Mouse (Mus musculus) heart, embryonic 10.5 days (tissue): ENCODE data around the gene Irx6. TPM values are rescaled to one million over a fixed set of nuclear protein-coding genes. Genes with fewer than 3 reads are reported as not detected.

Source experiments
- DNase-seq: peaks from one replicate; pipeline ENCODE4 v3.0.0-alpha.2; 2017; ENCODE audit warnings: low spot score
- H3K27ac ChIP-seq: fragments of 300-500 bp; sonication (generic); 2 replicates; pipeline ENCODE4 v1.5.1; 2016; ENCODE audit warnings: mild to moderate bottlenecking
- H3K27me3 ChIP-seq: fragments of 300-500 bp; sonication (generic); 2 replicates; pipeline ENCODE4 v1.6.1; 2016; ENCODE audit warnings: mild to moderate bottlenecking; ENCODE audit not compliant: poor library complexity, insufficient read depth, severe bottlenecking
- H3K36me3 ChIP-seq: fragments of 300-500 bp; sonication (generic); 2 replicates; pipeline ENCODE4 v1.6.1; 2016; ENCODE audit warnings: mild to moderate bottlenecking, moderate library complexity
- H3K4me1 ChIP-seq: fragments of 300-500 bp; sonication (generic); 2 replicates; pipeline ENCODE4 v1.6.1; 2016; ENCODE audit warnings: mild to moderate bottlenecking
- H3K4me3 ChIP-seq: fragments of 300-500 bp; sonication (generic); 2 replicates; pipeline ENCODE4 v1.5.1; 2016; ENCODE audit warnings: mild to moderate bottlenecking, moderate library complexity
- H3K9me3 ChIP-seq: fragments of 300-500 bp; sonication (generic); 2 replicates; pipeline ENCODE4 v1.6.1; 2016; ENCODE audit warnings: mild to moderate bottlenecking, moderate library complexity
- WGBS: fragments of 180-500 bp; shearing (Covaris S2); methylation state at CpG from one replicate; pipeline ENCODE4 v1.1.7; 2016; 5-methylcytosine and 5-hydroxymethylcytosine counted together
- polyA plus RNA-seq: library from polyadenylated mRNA; unstranded; fragments of >200 nt; fragmentation: Nextera tagmentation; extraction: Ambion mirVana; gene quantifications from 2 replicates; pipeline ENCODE4 v1.2.1, GENCODE M21; 2016

The Irx6 gene
- polyA plus RNA-seq, 1 experiment from 2014 or later = 2.9 TPM

- H3K4me1 ChIP-seq = no peaks in the 10 kb centered on the region
- DNase-seq = peak; percentile 70
- no peaks in the 10 kb centered on the region for H3K36me3 ChIP-seq
- 76% methylated on average over 5 of the region's 5 CpGs for WGBS
- H3K27ac ChIP-seq = no peak overlapping the region
- no peaks in the 10 kb centered on the region for H3K9me3 ChIP-seq
- 0 out of 2 replicates have a peak, but pooled peaks cover 8% of the 10 kb centered on the region for H3K27me3 ChIP-seq
- no peak overlapping the region for H3K4me3 ChIP-seq
Observed at GRCm38 (mm10) chr8:92697361-92697760, 23.3 kb downstream of the Irx6 start.

GRCm38 (mm10) chr8:92698411-92698810 is 24.3 kb downstream of the Irx6 start:
- peak; percentile 58 for DNase-seq
- Histone ChIP-seq H3K27me3 (0 out of 2 replicates have a peak, but pooled peaks cover 8% of the 10 kb centered on the region), H3K36me3 (no peaks in the 10 kb centered on the region), H3K4me3 (no peak overlapping the region), H3K27ac (no peak overlapping the region), H3K9me3 (no peaks in the 10 kb centered on the region), H3K4me1 (no peaks in the 10 kb centered on the region)
- WGBS = 81% methylated on average over 3 of the region's 3 CpGs

GRCm38 (mm10) chr8:92699922-92700540 is 25.9 kb downstream of the Irx6 start:
- no peak for DNase-seq
- H3K9me3 ChIP-seq = no peaks in the 10 kb centered on the region
- WGBS = 75% methylated on average over 8 of the region's 8 CpGs
- 0 out of 2 replicates have a peak, but pooled peaks cover 8% of the 10 kb centered on the region for H3K27me3 ChIP-seq
- no peak overlapping the region for H3K4me3 ChIP-seq
- H3K27ac ChIP-seq = no peak overlapping the region
- no peaks in the 10 kb centered on the region for H3K36me3 ChIP-seq
- H3K4me1 ChIP-seq = 0 out of 2 replicates have a peak, but pooled peaks cover 3% of the 10 kb centered on the region

GRCm38 (mm10) chr8:92703375-92703774 is 29.3 kb downstream of the Irx6 start:
- WGBS = 70% methylated on average over 3 of the region's 3 CpGs
- Histone ChIP-seq H3K27ac (no peak overlapping the region), H3K4me3 (no peak overlapping the region), H3K9me3 (no peaks in the 10 kb centered on the region), H3K36me3 (no peaks in the 10 kb centered on the region), H3K27me3 (no peaks in the 10 kb centered on the region), H3K4me1 (0 out of 2 replicates have a peak, but pooled peaks cover 3% of the 10 kb centered on the region)
- DNase-seq = no peak

- H3K9me3 ChIP-seq = no peaks in the 10 kb centered on the region
- 3% methylated on average over 2 of the region's 2 CpGs for WGBS
- H3K27me3 ChIP-seq = no peaks in the 10 kb centered on the region
- no peak overlapping the region for H3K4me3 ChIP-seq
- DNase-seq = no peak
- no peaks in the 10 kb centered on the region for H3K36me3 ChIP-seq
- 0 out of 2 replicates have a peak, but pooled peaks cover 3% of the 10 kb centered on the region for H3K4me1 ChIP-seq
- no peak overlapping the region for H3K27ac ChIP-seq
Observed at GRCm38 (mm10) chr8:92706311-92706710, 32.2 kb downstream of the Irx6 start.

GRCm38 (mm10) chr8:92713286-92713685 is 39.2 kb downstream of the Irx6 start:
- no peaks in the 10 kb centered on the region for H3K9me3 ChIP-seq
- no peak for DNase-seq
- no peaks in the 10 kb centered on the region for H3K36me3 ChIP-seq
- WGBS = 76% methylated on average over 1 of the region's 1 CpGs
- no peak overlapping the region for H3K27ac ChIP-seq
- peaks cover 5% of the 10 kb centered on the region; the same call in 1 of the 2 replicates for H3K4me1 ChIP-seq
- H3K4me3 ChIP-seq = no peak overlapping the region
- H3K27me3 ChIP-seq = no peaks in the 10 kb centered on the region

- Histone ChIP-seq H3K9me3 (no peaks in the 10 kb centered on the region), H3K4me3 (no peak overlapping the region), H3K36me3 (no peaks in the 10 kb centered on the region), H3K4me1 (peaks cover 13% of the 10 kb centered on the region; the same call in 1 of the 2 replicates), H3K27me3 (0 out of 2 replicates have a peak, but pooled peaks cover 8% of the 10 kb centered on the region), H3K27ac (no peak overlapping the region)
- 73% methylated on average over 4 of the region's 4 CpGs for WGBS
- no peak for DNase-seq
Observed at GRCm38 (mm10) chr8:92717418-92717817, 43.3 kb downstream of the Irx6 start.

- no peak for DNase-seq
- Histone ChIP-seq H3K27me3 (0 out of 2 replicates have a peak, but pooled peaks cover 8% of the 10 kb centered on the region), H3K4me1 (peaks cover 18% of the 10 kb centered on the region), H3K9me3 (no peaks in the 10 kb centered on the region), H3K27ac (no peak overlapping the region), H3K4me3 (no peak overlapping the region), H3K36me3 (no peaks in the 10 kb centered on the region)
- WGBS = 80% methylated on average over 5 of the region's 5 CpGs
Observed at GRCm38 (mm10) chr8:92718057-92718456, 44.0 kb downstream of the Irx6 start.

GRCm38 (mm10) chr8:92721266-92721935 is 47.3 kb downstream of the Irx6 start:
- peaks cover 31% of the 10 kb centered on the region for H3K4me1 ChIP-seq
- H3K36me3 ChIP-seq = no peaks in the 10 kb centered on the region
- H3K4me3 ChIP-seq = no peak overlapping the region
- peaks cover 11% of the 10 kb centered on the region; the same call in 1 of the 2 replicates for H3K27me3 ChIP-seq
- DNase-seq = peak; percentile 87
- H3K27ac ChIP-seq = no peak overlapping the region
- WGBS = 43% methylated on average over 12 of the region's 12 CpGs
- H3K9me3 ChIP-seq = no peaks in the 10 kb centered on the region

- WGBS = 76% methylated on average over 8 of the region's 8 CpGs
- H3K4me1 ChIP-seq = peaks cover 31% of the 10 kb centered on the region
- no peaks in the 10 kb centered on the region for H3K9me3 ChIP-seq
- H3K27me3 ChIP-seq = peaks cover 16% of the 10 kb centered on the region
- H3K4me3 ChIP-seq = no peak overlapping the region
- DNase-seq = no peak
- no peak overlapping the region for H3K27ac ChIP-seq
- H3K36me3 ChIP-seq = no peaks in the 10 kb centered on the region
Observed at GRCm38 (mm10) chr8:92721936-92722321, 47.8 kb downstream of the Irx6 start.

- peaks cover 24% of the 10 kb centered on the region for H3K27me3 ChIP-seq
- WGBS = 68% methylated on average over 6 of the region's 6 CpGs
- H3K9me3 ChIP-seq = no peaks in the 10 kb centered on the region
- H3K36me3 ChIP-seq = no peaks in the 10 kb centered on the region
- peaks cover 26% of the 10 kb centered on the region for H3K4me1 ChIP-seq
- DNase-seq = no peak
- 0 out of 2 replicates have a peak overlapping the region, but pooled peaks have one; percentile 72 for H3K27ac ChIP-seq
- no peak overlapping the region for H3K4me3 ChIP-seq
Observed at GRCm38 (mm10) chr8:92723320-92723719, 49.2 kb downstream of the Irx6 start.

- peaks cover 21% of the 10 kb centered on the region for H3K27me3 ChIP-seq
- no peaks in the 10 kb centered on the region for H3K9me3 ChIP-seq
- H3K36me3 ChIP-seq = no peaks in the 10 kb centered on the region
- WGBS = 33% methylated on average over 7 of the region's 7 CpGs
- H3K27ac ChIP-seq = peak overlapping the region; percentile 72
- H3K4me3 ChIP-seq = no peak overlapping the region
- DNase-seq = no peak
- peaks cover 26% of the 10 kb centered on the region for H3K4me1 ChIP-seq
Observed at GRCm38 (mm10) chr8:92723947-92724346, 49.9 kb downstream of the Irx6 start.

GRCm38 (mm10) chr8:92724359-92724758 is 50.3 kb downstream of the Irx6 start:
- no peak overlapping the region for H3K4me3 ChIP-seq
- peaks cover 17% of the 10 kb centered on the region for H3K27me3 ChIP-seq
- peak overlapping the region; percentile 72; the same call in 1 of the 2 replicates for H3K27ac ChIP-seq
- no peaks in the 10 kb centered on the region for H3K9me3 ChIP-seq
- peaks cover 26% of the 10 kb centered on the region for H3K4me1 ChIP-seq
- 68% methylated on average over 8 of the region's 8 CpGs for WGBS
- H3K36me3 ChIP-seq = no peaks in the 10 kb centered on the region
- no peak for DNase-seq
